In the genomic region with DNA sequence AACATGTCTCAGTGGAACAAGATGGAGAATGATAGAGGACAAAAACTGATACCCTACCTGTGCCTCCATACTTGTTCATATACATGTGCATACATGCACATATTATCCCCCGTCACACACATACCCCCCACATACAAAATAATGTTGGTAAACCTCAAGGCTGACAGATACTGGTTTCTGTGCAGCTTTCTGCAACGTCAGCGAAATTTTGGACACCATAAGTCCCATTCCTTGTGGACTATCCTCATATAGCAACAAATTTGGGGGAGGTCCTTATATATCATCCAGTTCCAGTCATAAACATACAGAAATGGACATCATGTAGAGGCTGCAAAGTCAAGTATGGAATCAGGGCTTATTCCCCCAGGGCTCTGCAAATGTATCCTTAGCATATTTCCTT, we compare ENCODE assay signal across 21 mouse cellular contexts.
A peak's percentile ranks its signal among the peaks of the same experiment; 100 is the strongest.
DNase-seq lines count a peak whose midpoint lies in the region; TF ChIP-seq lines count a peak whose summit lies in the region.
"Had no signal": no experiment of that assay in that cellular context is flagged by ENCODE, and none has a peak within 500 bp of the region (broad histone marks: within the 10 kb centered on the region; RNA-seq: fewer than 3 reads in every experiment).

No protein-coding gene starts in this region.

- TF ChIP-seq RAD21 in CH12.LX (IDR thresholded peaks at IDR 0.05; ENCODE audit: low read depth, low read length) = no peak
- TF ChIP-seq RAD21 in MEL (IDR thresholded peaks at IDR 0.05; ENCODE audit: low read depth, low read length) = no peak

- no peak overlapping the region for H3K4me2 ChIP-seq in CH12.LX (ENCODE audit: insufficient read depth, low read depth, poor library complexity, severe bottlenecking)

- H3K4me1 ChIP-seq in CH12.LX (ENCODE audit: control insufficient read depth in 1 of 2, insufficient read depth in 2 of 2) = 0 out of 4 replicates have a peak, but pooled peaks cover 0 to 2% of the 10 kb centered on the region in 2 experiments
- H3K4me1 ChIP-seq in ES-E14 (ENCODE audit: control insufficient read depth in 2 of 2, insufficient read depth in 2 of 2, low read length in 2 of 2, poor library complexity in 1 of 2) = no peaks in the 10 kb centered on the region
- no peaks in the 10 kb centered on the region for H3K4me1 ChIP-seq in MEL (ENCODE audit: control insufficient read depth in 1 of 2, insufficient read depth in 2 of 2, low read length in 2 of 2)

- H3K9me3 ChIP-seq in CH12.LX (replicated peaks; ENCODE audit: low read length) (no peaks in the 10 kb centered on the region), ES-E14 (ENCODE audit: control insufficient read depth, insufficient read depth, low read depth, low read length) (no peaks in the 10 kb centered on the region), MEL (replicated peaks; ENCODE audit: insufficient read depth, low read length) (no peaks in the 10 kb centered on the region)

- H3K9ac ChIP-seq in CH12.LX (ENCODE audit: insufficient read depth, low read depth) (no peak overlapping the region), ES-E14 (ENCODE audit: insufficient read depth, low read depth, low read length, poor library complexity, severe bottlenecking) (no peak overlapping the region), MEL (ENCODE audit: control insufficient read depth, low read depth, low read length, poor library complexity, severe bottlenecking) (no peak overlapping the region)

- H3K27ac ChIP-seq in CH12.LX (ENCODE audit: insufficient read depth, low read depth) (no peak overlapping the region), ES-E14 (ENCODE audit: insufficient read depth, low read depth, low read length, poor library complexity, severe bottlenecking) (no peak overlapping the region), MEL (ENCODE audit: control insufficient read depth, low read depth, low read length) (no peak overlapping the region)

- TF ChIP-seq CTCF in CH12.LX (conservative IDR thresholded peaks at IDR 0.05 in 1 of 2, IDR thresholded peaks at IDR 0.05 in 1 of 2; ENCODE audit: low read depth in 2 of 2, low read length in 2 of 2) (no peak), MEL (IDR thresholded peaks at IDR 0.05 in 2 of 3, conservative IDR thresholded peaks at IDR 0.05 in 1 of 3; ENCODE audit: control insufficient read depth in 1 of 3, insufficient read depth in 1 of 3, low read depth in 2 of 3, low read length in 3 of 3, poor library complexity in 1 of 3, severe bottlenecking in 1 of 3) (no peak)

- DNase-seq in CH12.LX (ENCODE audit: extremely low read depth) = no peak
- DNase-seq in ES-E14 (ENCODE audit: low read depth, low spot score) = no peak
- no peak for DNase-seq in MEL (ENCODE audit: low read depth, low spot score)
- DNase-seq in layer of hippocampus, adult 8-10 months (ENCODE audit: low spot score in 2 of 2) = no peak
- no peak for DNase-seq in adrenal gland, adult 2 months
- DNase-seq in ovary, adult 18-20 months (ENCODE audit: low spot score) = no peak
- DNase-seq: adrenal gland, adult 8-10 months; adrenal gland, postnatal 10 days; adrenal gland, postnatal 14 days; adrenal gland, postnatal 25 days; adrenal gland, postnatal 36 days; B cell, adult 2 months; cerebellum, adult 11 months; cerebellum, adult 11-12 months; cerebellum, adult 18-20 months; cerebellum, adult 2 months; cerebellum, adult 8-10 months; cerebellum, adult 9-10 months; cerebellum, adult 9-11 months had no signal

- in situ Hi-C loops in CH12.LX (cut with MboI; ENCODE audit: low pct_ligation_motif_present, low pct_unique_long_range_greater_than_20kb, low sequenced_read_pairs) (no loop called here), ES-E14 (cut with MboI; ENCODE audit: low sequenced_read_pairs in 2 of 2, unreplicated experiment in 2 of 2) (no loop called here)

- TF ChIP-seq POLR2A in CH12.LX (IDR thresholded peaks at IDR 0.05; ENCODE audit: low read depth, low read length) = no peak
- no peak for TF ChIP-seq POLR2A in MEL (IDR thresholded peaks at IDR 0.05; ENCODE audit: control insufficient read depth in 1 of 2, insufficient read depth in 1 of 2, low read depth in 1 of 2, low read length in 2 of 2, poor library complexity in 1 of 2)

- H3K36me3 ChIP-seq in CH12.LX (replicated peaks in 1 of 2; ENCODE audit: control insufficient read depth in 1 of 2, insufficient read depth in 1 of 2, low read length in 1 of 2) (no peaks in the 10 kb centered on the region), ES-E14 (ENCODE audit: control insufficient read depth, insufficient read depth, low read length, poor library complexity, severe bottlenecking) (no peaks in the 10 kb centered on the region), MEL (ENCODE audit: control insufficient read depth in 1 of 2, insufficient read depth in 2 of 2, low read length in 2 of 2) (no peaks in the 10 kb centered on the region)
- H3K36me3 ChIP-seq: G1E had no signal

- H3K27me3 ChIP-seq in CH12.LX (replicated peaks) (no peaks in the 10 kb centered on the region), MEL (ENCODE audit: control insufficient read depth in 1 of 2, insufficient read depth in 2 of 2, low read length in 2 of 2) (no peaks in the 10 kb centered on the region)
- H3K27me3 ChIP-seq: Patski had no signal

- dilution Hi-C loops in CH12.LX (cut with MboI; ENCODE audit: extremely low pct_ligation_motif_present, extremely low pct_unique_long_range_greater_than_20kb, low sequenced_read_pairs) = no loop called here

- no peak overlapping the region for H3K4me3 ChIP-seq in CH12.LX (replicated peaks in 1 of 3; ENCODE audit: low read depth in 2 of 3, low read length in 2 of 3, poor library complexity in 1 of 3)
- no peak overlapping the region for H3K4me3 ChIP-seq in ES-E14 (ENCODE audit: insufficient read depth in 1 of 2, low read depth in 1 of 2, low read length in 2 of 2, poor library complexity in 1 of 2, severe bottlenecking in 1 of 2)
- H3K4me3 ChIP-seq in MEL (ENCODE audit: control insufficient read depth in 1 of 2, insufficient read depth in 1 of 2, low read depth in 2 of 2, low read length in 2 of 2) = no peak overlapping the region

- no peaks in the 10 kb centered on the region for H3K79me2 ChIP-seq in CH12.LX (replicated peaks; ENCODE audit: control insufficient read depth, extremely low read depth, insufficient read depth, poor library complexity, severe bottlenecking)
- no peaks in the 10 kb centered on the region for H3K79me2 ChIP-seq in MEL (ENCODE audit: control insufficient read depth, insufficient read depth, low read length, poor library complexity)

- no peak for TF ChIP-seq EP300 in CH12.LX (IDR thresholded peaks at IDR 0.05; ENCODE audit: low read length)
- TF ChIP-seq EP300 in MEL (IDR thresholded peaks at IDR 0.05; ENCODE audit: low read depth in 1 of 2, low read length in 2 of 2) = no peak

TF ChIP-seq in CH12.LX, 34 proteins besides CTCF, POLR2A, EP300 and RAD21:
- peak; percentile 70; the same call in 1 of the 2 replicates for TF ChIP-seq MAFK (IDR thresholded peaks at IDR 0.05; ENCODE audit: insufficient replicate concordance, low read length)
- TF ChIP-seq RCOR1 (conservative IDR thresholded peaks at IDR 0.05; ENCODE audit: low read depth, low read length) = no peak

TF ChIP-seq in ES-E14, 5 proteins besides CTCF, POLR2A, EP300 and RAD21:
- TF ChIP-seq ZNF384 (IDR thresholded peaks at IDR 0.05; ENCODE audit: low read depth, low read length) (no peak), MAFK (IDR thresholded peaks at IDR 0.05; ENCODE audit: insufficient read depth, low read depth, low read length) (peak; percentile 75), CHD2 (IDR thresholded peaks at IDR 0.05; ENCODE audit: low read depth, low read length) (no peak), HCFC1 (IDR thresholded peaks at IDR 0.05; ENCODE audit: borderline replicate concordance, insufficient read depth, low read length) (no peak)

TF ChIP-seq in MEL, 35 proteins besides CTCF, POLR2A, EP300 and RAD21:
- TF ChIP-seq MXI1 (IDR thresholded peaks at IDR 0.05; ENCODE audit: low read depth, low read length) (no peak), MAFK (IDR thresholded peaks at IDR 0.05; ENCODE audit: borderline replicate concordance, low read depth, low read length) (peak; percentile 37; the same call in 1 of the 2 replicates)
